ENCODE assay signal across 17 mouse cellular contexts in genomic region chr14:59633988-59634387, GRCm38 (mm10). TPM values are rescaled to one million over a fixed set of nuclear protein-coding genes. Genes with fewer than 3 reads are reported as not detected.
"Had no signal": no experiment of that assay in that cellular context is flagged by ENCODE, and none has a peak within 500 bp of the region (broad histone marks: within the 10 kb centered on the region; RNA-seq: fewer than 3 reads in every experiment).

No protein-coding gene starts in this region.

- DNase-seq: kidney, postnatal 10 days; kidney, postnatal 4 days; left cerebral cortex, postnatal 4 days; liver, postnatal 0 days; lung, embryonic 14.5 days; midbrain, embryonic 14.5 days; right cerebral cortex, postnatal 25 days; spleen, adult 18-20 months; thymus, postnatal 25 days had no signal

- H3K4me2 ChIP-seq: limb, embryonic 12.5 days; limb, embryonic 15.5 days; liver, embryonic 11.5 days; lung, embryonic 14.5 days; stomach, embryonic 15.5 days had no signal

- H3K4me3 ChIP-seq: limb, embryonic 12.5 days; limb, embryonic 15.5 days; stomach, embryonic 15.5 days had no signal

- H3K27me3 ChIP-seq: limb, embryonic 12.5 days; limb, embryonic 15.5 days; stomach, embryonic 15.5 days had no signal

- H3K9ac ChIP-seq: limb, embryonic 12.5 days; limb, embryonic 15.5 days; liver, embryonic 14.5 days; liver, postnatal 0 days; lung, embryonic 14.5 days; stomach, embryonic 15.5 days had no signal

- H3K4me1 ChIP-seq: stomach, embryonic 15.5 days had no signal

- H3K36me3 ChIP-seq: stomach, embryonic 15.5 days had no signal

- ATAC-seq: intestine, postnatal 0 days; liver, postnatal 0 days; lung, postnatal 0 days had no signal

- H3K9me3 ChIP-seq: limb, embryonic 12.5 days; limb, embryonic 15.5 days; stomach, embryonic 15.5 days had no signal

- H3K27ac ChIP-seq: limb, embryonic 12.5 days; limb, embryonic 15.5 days; liver, embryonic 14.5 days; macrophage; stomach, embryonic 15.5 days had no signal

RNA-seq across cellular contexts. Expression of gene Shisa2, which starts 8.9 kb away (rescaled TPM):
- polyA plus RNA-seq: macrophage had no signal
